Mouse (Mus musculus): ENCODE data around the gene Zfp961.
"Not testable (repeated sequence)": the region's sequence is repeated elsewhere in the genome, so short reads cannot be mapped to it uniquely, and the experiment has no call there.

Gene Zfp961

DNA sequence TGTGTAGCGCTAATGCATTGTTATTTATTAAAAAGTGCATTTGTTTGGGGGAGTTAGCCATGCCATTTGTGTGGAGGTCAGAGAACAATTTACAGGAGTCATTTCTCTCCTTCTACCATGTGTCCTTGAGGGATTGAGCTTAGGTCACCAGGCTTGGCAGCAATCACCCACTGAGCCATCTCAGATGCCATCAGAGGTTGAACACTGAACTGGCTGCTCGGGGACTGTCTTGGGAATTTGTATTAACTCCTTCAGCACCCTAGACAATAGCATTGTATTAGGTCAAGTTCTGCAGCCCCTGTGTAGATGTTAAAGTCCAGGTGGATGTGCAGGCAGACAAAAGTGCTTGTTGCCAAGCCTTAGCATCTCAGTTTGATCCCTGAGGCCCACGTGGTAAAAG lies 13.2 kb downstream of the Zfp961 start:
- DNase-seq (ENCODE audit: low spot score), result no peak

DNA sequence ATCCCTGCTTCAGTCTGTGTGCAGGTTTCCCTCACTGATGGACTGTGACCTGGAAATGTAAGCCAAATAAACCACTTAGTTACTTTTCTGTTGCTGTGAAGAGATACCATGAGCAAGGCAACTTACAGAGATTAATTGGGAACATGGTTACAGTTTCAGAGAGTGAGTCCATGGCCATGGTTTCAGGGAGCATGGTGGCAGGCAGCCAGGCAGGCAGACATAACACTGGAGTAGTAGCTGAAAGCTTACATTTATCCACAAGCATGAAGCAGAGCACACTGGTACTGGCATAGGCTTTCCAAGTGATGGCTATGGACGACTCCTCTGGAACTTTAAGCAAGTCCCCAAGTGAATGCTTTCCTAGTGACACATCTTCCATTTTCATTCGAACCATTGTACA lies 14.3 kb downstream of the Zfp961 start:
- DNase-seq (ENCODE audit: low spot score), result peak; percentile 43

DNA sequence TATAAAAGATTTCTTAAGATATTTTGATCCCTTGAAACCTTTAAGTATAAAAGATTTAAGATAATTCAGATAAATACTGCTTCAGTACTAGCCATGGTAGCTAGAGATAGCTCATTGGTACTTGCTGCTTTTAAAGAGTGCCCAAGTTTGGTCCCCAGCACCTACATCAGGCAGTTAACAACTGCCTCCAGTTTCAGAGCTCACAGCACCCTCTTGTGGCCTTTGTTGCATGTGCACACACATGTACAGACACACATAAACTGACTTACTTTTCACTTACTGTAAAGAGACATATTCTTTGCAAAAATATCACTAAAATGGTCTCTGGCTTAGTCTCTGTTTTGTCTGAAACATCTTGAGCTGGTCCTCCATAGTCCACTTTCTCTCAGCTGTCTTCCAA lies 15.6 kb downstream of the Zfp961 start:
- DNase-seq (ENCODE audit: low spot score), result no peak

DNA sequence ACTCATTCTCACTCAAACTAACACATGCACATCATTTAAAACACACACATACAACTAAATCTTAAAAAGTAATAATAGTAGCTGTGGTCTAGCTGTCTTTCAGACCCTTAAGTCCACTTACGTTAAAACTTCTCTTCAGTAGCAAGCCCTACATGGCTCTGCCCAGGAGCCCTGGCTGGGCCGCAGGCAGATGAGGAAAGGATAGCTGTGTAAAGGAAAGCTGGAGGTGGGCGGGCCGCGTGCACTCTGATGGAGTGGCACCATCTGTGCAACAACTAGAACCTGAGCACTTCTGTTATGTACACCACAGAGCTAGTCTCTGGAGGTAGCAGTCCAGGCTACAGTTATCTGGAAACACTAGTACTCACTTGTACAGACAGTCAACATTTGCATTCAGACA lies 16.4 kb downstream of the Zfp961 start:
- no peak for DNase-seq (ENCODE audit: low spot score)

DNA sequence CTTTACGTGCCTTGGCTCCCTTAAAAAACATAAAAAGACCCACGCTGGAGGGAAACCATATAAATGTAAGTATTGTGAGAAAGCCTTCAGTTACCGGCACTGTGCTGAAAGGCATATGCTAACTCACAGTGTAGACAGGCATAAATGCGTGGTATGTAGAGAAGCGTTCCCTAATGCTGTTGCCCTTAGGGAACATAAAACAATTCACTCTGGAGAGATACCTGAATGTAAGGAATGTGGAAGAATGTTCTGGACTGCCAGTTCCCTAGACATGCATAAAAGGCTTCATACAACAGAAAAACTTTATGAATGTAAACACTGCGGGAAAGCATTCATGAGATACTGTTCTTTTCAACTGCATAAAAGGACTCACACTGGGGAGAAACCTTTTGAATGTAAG lies 17.3 kb downstream of the Zfp961 start:
- no peak for DNase-seq (ENCODE audit: low spot score)

DNA sequence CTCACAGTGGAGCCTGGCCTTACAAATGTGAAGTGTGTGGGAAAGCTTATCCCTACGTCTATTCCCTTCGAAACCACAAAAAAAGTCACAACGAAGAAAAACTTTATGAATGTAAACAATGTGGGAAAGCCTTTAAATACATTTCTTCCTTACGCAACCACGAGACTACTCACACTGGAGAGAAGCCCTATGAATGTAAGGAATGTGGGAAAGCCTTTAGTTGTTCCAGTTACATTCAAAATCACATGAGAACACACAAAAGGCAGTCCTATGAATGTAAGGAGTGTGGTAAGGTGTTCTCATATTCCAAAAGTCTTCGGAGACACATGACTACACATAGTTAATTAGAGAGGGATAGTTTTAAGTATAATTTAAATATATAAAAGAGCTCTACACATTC lies 17.8 kb downstream of the Zfp961 start:
- DNase-seq (ENCODE audit: low spot score), result no peak

DNA sequence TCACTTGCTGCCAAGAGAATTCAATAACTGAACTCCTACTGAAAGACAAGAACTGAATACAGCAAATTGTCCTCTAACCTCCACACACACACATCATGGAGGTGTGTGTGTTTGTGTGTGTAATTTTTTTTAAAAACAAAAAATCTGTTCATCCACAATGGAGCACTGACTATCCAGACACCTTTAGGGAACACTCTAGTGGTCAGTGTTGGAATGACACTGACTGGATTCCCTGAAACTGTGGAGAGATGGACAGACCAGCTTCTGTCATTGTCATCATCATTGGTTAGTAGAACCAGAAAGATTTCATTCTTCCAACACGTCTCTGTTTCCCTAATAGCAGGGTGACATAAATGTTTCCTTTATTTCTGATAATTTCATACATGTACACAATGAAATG lies 21.1 kb downstream of the Zfp961 start:
- DNase-seq (ENCODE audit: low spot score), result no peak

DNA sequence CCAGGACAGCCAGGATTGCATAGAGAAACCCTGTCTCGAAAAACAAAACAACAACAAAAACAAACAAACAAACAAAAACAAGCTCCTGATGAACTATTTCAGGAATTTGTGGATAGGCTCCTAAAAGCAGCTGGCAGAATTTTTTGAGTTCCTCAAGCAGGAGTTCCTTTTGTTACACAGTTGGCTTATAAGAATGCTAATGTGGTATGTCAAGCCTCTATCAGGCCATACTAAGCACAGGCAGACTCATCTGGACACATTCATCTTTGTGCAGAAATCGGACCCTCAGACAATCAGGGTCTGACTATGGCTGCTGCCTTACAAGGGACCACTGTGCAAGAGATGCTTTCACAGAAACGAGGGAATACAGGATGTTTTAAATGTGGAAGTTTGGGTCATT lies 23.4 kb downstream of the Zfp961 start:
- no peak for DNase-seq (ENCODE audit: low spot score)

DNA sequence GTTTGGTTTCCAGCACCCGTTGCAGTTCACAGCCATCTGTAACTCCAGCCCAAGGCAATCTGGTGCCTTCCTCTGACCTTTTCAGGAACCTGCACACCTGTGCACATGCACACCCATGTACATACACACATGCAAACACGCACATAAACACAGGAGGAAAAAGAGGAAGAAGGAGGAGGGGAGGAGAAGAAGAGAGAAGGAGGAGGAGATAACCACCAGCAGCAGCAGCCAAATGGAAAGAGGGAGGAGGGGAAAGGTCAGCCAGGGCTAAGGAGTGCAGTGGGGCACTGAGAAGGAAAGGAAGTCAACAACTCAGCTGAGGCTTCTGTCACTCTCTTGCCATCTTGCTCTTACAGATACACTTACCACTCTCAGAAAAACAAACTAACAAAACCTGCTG lies 30.2 kb downstream of the Zfp961 start:
- no peak for DNase-seq (ENCODE audit: low spot score)

DNA sequence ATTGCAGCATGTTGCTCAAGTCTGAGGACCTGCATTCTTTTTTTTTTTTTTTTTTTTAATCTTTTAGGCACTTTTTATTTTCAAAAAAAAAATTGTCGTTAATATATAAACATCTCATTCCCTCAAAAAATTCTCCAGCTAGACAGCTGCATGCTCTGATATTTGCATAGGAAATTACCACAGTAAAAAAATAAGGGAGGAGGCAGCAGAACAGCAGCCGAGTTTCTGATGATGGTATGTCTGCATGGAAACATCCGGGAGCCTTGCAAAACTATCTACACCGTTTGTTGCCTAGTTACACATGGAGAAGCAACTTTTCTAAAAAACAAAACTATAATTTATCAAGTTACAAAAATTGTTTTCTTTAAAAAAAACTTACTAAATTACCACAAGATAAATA lies 30.6 kb downstream of the Zfp961 start:
- DNase-seq (ENCODE audit: low spot score), result no peak

DNA sequence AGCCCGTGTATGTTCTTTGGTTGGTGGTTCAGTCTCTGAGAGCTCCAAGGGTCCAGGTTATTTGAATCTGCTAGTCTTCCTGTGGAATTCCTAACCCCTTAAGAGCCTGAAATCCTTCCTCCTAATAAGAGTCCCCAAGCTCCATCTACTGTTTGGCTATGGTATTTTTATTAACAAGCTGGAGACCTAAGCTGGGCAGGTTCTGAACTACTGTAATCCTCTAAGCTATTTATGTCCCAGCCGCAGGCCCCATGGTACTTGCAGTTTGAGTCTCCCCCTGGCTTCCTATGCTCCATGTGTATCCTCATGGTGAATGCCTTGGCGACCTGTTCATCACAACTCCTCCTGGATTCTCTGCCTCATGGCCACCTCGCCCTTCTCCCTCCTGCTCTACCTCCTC lies 33.8 kb downstream of the Zfp961 start:
- no peak for DNase-seq (ENCODE audit: low spot score)

DNA sequence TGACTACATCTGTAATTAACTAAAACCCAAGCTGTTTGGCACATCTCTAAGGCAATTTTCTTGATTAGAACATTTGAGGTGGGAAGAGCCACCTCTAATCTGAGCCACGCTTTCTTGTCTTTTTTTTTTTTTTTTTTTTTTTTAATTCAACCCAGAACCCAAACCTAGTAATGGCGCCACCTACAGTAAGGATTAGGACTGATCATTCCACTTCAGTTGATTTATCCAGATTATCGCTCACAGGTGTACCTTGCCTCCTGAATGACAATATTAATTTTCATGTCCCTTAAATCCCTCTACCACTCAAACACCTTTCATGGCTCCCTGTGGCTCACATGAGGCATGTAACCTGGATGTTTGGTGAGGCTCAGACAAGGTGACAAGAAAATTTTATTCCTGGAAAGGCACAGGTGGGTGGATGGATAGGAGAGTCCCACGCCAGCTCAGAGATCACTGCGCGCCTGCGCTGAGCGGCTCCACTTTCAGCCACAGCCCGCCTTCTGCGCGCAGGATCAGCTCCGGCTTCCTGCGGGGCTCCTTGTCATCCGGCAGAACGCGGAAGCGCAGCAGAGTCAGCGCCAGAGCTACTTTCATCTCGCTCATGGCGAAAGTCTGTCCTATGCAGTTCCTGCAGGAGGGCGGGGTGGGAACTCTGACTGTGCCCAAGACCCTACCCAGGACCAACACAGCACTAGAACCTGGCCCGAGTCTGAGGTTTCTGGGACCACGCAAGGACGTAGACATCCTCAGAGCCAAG lies 37.5 kb downstream of the Zfp961 start:
- DNase-seq (ENCODE audit: low spot score), result peak; percentile 48

DNA sequence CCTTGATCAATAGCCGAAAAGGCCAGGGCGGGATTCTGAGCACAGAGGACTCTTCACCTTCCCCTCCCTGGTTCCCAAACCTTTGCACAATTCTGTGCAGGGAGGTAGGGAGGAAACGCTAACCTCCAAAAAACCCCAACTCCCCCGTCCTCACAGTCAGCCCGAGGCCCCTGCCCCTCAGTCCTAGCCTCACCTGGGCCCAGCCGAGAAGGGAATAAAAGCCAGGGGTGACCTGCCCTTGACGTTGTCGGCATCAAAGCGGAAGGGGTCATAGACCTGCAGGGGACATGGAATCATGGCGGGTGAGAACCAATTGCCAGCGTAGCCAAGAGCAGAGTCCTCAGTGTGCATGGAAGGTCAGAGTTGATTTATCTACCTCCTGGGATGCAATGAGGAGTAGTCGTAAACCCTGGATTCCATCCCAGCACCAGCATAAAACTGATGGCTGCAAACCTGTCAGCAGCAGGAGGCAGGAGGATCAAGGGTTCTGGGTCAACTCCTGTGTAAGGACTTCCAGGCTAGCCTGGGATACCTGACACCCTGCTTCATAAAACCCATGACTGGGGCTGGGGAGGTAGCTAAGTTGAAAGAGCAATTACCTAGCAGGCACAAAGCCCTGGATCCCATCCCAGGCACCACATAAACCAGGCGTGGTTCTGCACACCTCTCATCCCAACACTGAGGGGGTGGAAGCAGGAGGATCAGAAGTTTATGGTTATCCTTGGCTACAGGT lies 38.2 kb downstream of the Zfp961 start:
- no peak for DNase-seq (ENCODE audit: low spot score)

DNA sequence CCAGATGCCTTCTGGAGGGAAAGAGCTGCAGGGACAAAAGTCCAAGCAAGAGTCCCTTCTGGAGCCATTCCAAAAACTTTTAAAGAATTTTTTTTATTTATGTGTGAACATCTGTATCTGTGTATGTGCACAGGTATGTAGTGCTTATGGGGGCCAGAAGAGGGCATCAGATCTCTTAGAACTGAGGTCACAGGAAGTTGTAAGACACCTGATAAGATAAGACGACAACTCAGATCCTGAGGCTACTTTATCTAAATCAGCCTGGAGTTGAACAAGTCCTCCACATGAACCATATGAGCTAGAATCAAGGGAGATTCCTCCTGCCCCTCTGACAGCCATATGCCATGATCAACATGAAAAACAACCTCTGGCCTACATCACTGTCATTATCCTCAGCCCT lies 48.6 kb downstream of the Zfp961 start:
- no peak for DNase-seq (ENCODE audit: low spot score)

DNA sequence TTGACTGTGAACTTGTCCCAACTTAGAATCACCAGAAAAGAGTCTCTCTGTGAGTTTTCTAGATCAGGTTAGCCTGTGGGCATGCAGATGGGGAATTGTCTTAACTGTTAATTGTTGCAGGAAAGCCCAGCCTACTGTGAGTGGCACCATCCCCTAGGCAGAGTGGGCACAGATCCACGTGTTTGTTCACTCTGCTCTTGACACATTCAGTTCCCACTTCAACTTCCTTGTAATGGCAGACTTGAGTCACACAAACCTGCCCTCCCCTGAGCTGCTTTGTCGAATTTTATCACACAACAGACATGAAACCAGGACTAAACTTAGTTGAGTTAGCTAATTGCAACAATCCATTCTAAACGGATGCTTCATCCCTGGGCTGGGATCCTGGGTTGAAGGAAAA lies 49.4 kb downstream of the Zfp961 start:
- no peak for DNase-seq (ENCODE audit: low spot score)

DNA sequence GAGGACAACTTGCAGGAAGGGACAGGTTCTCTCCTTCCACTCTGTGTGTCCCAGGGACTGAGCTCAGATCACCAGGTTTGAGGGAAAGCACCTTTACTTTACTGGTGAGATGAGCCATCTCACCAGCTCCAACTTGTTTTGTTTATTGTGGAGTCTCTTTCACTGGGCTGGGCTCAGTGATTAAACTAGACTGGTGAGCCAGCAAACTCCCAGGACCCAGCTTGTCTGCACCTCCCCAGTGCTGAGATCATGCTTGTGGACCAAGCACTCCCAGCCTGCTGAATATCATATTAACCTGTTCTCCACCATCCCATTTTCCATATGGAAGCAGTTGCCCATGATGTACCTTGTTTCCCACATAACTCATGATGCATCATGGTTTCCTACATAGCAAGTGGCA lies 52.1 kb downstream of the Zfp961 start:
- no peak for DNase-seq (ENCODE audit: low spot score)

DNA sequence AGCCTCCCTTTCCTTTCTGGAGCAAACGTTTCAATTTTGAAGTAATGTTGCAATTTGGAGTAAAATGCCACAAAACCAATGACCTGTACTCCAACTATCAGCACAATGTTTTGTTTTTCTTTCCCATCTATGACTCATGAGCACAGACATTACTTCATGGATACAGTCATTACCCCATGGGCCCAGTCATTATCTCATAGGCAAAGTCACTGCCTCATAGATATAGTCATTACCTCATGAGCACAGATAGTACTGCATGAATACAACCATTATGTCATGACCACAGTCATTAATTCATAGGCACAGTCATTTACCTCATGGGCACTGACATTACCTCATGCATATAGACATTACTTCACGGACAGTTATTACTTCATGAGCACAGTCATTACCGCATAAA lies 55.1 kb downstream of the Zfp961 start:
- no peak for DNase-seq (ENCODE audit: low spot score)

DNA sequence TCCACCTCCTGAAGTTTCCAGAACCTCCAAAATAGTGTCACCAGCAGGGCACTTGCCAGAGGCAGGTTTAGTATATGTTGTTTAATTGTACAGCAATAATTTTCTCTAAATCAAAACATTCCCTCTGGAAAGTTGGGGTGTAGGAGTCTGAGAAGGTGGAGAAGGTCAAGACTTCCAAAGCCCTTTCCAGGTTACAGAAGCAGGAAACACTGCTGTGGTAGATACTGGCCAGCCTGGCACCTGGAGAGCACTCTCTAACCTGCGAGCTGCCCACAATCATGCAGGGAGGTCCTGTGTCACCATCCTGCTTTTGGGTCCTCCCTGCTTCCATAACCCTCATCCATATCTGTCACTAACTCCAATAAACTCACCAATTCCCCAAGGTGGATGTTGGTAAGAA lies 55.9 kb downstream of the Zfp961 start:
- DNase-seq (ENCODE audit: low spot score), result no peak

DNA sequence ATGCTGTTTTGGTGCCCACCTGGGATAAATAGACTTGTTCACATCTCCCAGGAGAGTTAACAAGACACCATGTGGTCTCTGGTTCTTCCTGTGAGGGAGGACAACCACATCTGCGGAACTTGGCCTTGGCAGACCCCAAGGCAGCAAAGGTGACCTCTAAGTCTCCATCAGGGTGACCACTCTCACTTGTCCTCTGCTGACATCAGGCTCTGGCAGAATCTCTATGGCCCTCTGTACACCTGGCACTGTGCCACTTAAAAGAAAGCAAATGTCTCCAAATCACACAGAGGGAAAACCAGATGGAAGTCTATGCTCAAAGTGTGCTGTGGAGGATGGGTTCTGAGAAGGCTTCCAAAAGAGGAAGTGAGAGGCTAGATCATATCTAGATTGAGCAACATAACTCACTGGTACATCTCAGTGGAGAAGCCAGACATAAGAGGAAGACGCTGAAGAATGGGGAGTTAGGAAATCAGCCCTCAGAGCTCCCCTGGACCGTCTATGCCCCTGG lies 57.4 kb downstream of the Zfp961 start:
- DNase-seq (ENCODE audit: low spot score), result no peak

DNA sequence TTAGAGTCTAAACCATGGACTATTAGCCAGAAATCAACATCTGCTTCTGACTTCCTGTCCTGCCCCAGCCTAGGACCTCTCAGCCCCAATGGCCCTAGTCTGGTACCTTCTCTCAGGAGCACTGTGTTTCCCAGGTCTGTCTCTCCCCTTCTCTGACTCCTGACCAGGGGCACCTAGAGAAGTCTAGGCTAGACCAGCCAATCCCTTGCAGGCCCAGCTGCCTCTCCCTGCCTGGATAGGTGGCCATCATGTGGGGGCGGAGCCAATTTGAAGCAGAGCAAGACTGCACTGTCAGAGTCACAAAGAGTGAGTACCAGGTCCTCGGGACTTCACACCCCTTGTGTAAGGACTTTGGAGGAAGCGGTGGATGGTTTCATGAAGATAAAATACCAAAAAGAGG lies 58.6 kb downstream of the Zfp961 start, which contains the start of gene Cyp4f18:
Gene Cyp4f18 (minus strand): TSS at position 154 of the 400 bp plus-strand sequence.
- no peak for DNase-seq (ENCODE audit: low spot score)

DNA sequence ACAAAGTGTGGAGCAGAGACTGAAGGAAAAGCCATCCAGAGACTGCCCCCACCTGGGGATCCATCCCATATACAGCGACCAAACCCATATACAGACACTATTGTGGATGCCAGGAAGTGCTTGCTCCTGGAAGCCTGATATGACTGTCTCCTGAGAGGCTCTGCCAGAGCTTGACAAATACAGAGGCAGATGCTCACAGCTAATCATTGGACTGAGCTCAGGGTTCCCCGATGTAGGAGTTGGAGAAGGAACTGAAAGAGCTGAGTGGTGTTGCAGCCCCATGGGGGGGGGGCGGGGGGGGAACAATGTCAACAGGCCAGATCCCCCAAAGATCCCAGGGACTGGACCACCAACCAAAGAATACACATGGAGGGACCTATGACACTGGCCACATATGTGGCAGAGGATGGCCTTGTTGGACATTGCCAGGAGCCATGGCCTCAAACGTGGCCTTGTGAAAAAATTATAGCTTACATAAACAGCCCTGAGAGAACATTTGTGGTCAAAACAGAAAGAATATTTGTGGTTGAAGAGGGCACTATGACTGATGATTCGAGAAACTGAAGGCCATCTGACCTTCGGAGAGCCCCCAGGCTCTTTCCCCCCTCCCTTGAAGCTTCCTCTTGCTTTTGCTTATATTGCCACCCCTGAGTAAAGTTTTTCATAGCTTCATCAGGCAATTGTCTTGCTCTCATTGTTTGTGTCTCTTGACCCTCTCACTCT lies 62.8 kb downstream of the Zfp961 start:
- not testable (repeated sequence) for DNase-seq (ENCODE audit: low spot score)

DNA sequence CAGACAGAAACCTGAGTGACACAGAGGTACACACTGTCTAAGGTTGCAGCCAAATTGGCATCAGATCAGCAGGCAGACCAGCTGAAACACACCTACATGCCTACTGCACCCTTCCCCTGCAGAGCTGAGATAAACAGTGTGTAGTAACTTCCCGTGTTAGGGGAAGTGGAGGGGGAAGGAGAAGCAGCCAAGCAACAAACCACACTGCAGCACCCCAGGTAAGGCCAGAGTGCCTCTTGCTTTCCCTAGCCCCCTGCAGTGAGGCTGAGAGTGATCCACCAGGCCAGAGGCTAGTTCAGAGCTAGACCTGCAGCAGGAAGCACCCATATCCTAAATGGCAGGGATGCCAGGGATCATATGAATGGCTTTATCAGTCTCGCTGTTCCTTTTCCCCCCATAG lies 66.5 kb downstream of the Zfp961 start:
- DNase-seq (ENCODE audit: low spot score), result not testable (repeated sequence)

DNA sequence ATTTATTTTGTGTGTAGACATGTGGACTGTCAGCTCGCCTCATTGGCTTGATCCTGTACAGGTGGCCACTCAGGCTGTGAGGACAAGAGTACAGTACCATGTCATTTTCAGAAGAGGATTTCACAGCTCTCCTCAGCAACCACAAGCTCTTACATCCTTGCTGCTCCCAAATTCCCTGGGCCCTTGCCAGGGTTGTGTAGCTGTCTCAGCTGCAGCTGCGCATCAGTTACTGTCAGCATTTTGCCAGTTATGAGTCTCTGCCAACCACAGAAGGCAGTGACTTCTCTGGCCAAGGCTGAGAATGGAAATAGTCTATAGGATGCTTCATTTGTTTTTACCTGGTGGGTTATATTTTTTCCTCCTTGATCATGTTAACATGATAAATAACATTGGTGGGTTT lies 67.3 kb downstream of the Zfp961 start:
- DNase-seq (ENCODE audit: low spot score), result no peak

Measured in testis, postnatal 14 days (tissue).